Mouse (Mus musculus) liver, embryonic 14.5 days (tissue): ENCODE results near the gene Dlgap1. TPM values are rescaled to one million over a fixed set of nuclear protein-coding genes. Genes with fewer than 3 reads are reported as not detected.

Source experiments
- ATAC-seq: fragments of 200-750 bp; cut with Nextera tagmentation; 2 replicates; pipeline ENCODE4 v1.8.0; 2017; ENCODE audit warnings: moderate number of reproducible peaks, mild to moderate bottlenecking, moderate library complexity; ENCODE audit not compliant: insufficient read depth
- DNase-seq, 3 experiments: peaks; one replicate each; pipeline ENCODE4 v3.0.0-alpha.2; 2012 to 2013; ENCODE audit warnings: low read depth in 3 of 3, low spot score in 3 of 3
- H3K27ac ChIP-seq: fragments of 300-500 bp; sonication (generic); 2 replicates; pipeline ENCODE4 v1.5.1; 2014; ENCODE audit warnings: moderate library complexity, mild to moderate bottlenecking, control low read depth, inconsistent platforms
- H3K27me3 ChIP-seq: fragments of 300-500 bp; sonication (generic); 2 replicates; pipeline ENCODE4 v1.6.1; 2014; ENCODE audit warnings: mild to moderate bottlenecking, low read length, moderate library complexity; ENCODE audit not compliant: control insufficient read depth, insufficient read depth
- H3K36me3 ChIP-seq: fragments of 300-500 bp; sonication (generic); replicated peaks from 2 replicates; pipeline ENCODE4 v1.6.1; 2014; ENCODE audit warnings: low read depth; ENCODE audit not compliant: control insufficient read depth, insufficient read depth
- H3K4me1 ChIP-seq, 2 experiments: fragments of 200-500 bp in 1 of 2; fragments of 300-500 bp in 1 of 2; sonication (generic) in 1 of 2; replicated peaks; 2 replicates each; pipeline ENCODE4 v1.6.1; 2012 to 2014; ENCODE audit warnings: antibody characterized with exemption in 1 of 2, inconsistent platforms in 1 of 2, low read length in 1 of 2; ENCODE audit not compliant: control insufficient read depth in 2 of 2, insufficient read depth in 2 of 2
- H3K4me2 ChIP-seq: fragments of 300-500 bp; sonication (generic); 2 replicates; pipeline ENCODE4 v1.6.1; 2014; ENCODE audit warnings: low read depth, mild to moderate bottlenecking, control low read depth, moderate library complexity
- H3K4me3 ChIP-seq, 2 experiments: fragments of 200-500 bp in 1 of 2; fragments of 300-500 bp in 1 of 2; sonication (generic) in 1 of 2; 2 replicates each; pipeline ENCODE4 v1.5.1; 2012 to 2014; ENCODE audit warnings: low read depth in 2 of 2, low read length in 2 of 2, mild to moderate bottlenecking in 2 of 2, control low read depth in 1 of 2, inconsistent platforms in 1 of 2, moderate library complexity in 1 of 2; ENCODE audit not compliant: insufficient read depth in 1 of 2
- H3K9ac ChIP-seq: fragments of 300-500 bp; sonication (generic); replicated peaks from 2 replicates; pipeline ENCODE4 v1.6.1; 2014; ENCODE audit warnings: mild to moderate bottlenecking, control low read depth, moderate library complexity
- H3K9me3 ChIP-seq: fragments of 300-500 bp; sonication (generic); 2 replicates; pipeline ENCODE4 v1.6.1; 2016; ENCODE audit warnings: low read length, mixed read lengths; ENCODE audit not compliant: control insufficient read depth
- CTCF ChIP-seq: IDR thresholded peaks from 2 replicates; pipeline ENCODE4 v1.5.1; 2016; ENCODE audit warnings: antibody characterized with exemption, low read depth, control low read depth
- EP300 ChIP-seq: IDR thresholded peaks from 2 replicates; pipeline ENCODE4 v1.6.1; 2016; ENCODE audit warnings: antibody characterized with exemption, low read depth
- WGBS: fragments of 180-500 bp; shearing (Covaris S2); extraction: QIAGEN DNeasy Blood & Tissue Kit; methylation state at CpG from one replicate; pipeline ENCODE4 v1.1.7; 2014; ENCODE audit not compliant: insufficient replicate concordance; 5-methylcytosine and 5-hydroxymethylcytosine counted together
- polyA plus RNA-seq, 2 experiments: library from polyadenylated mRNA; depleted of rRNA in 1 of 2; stranded (reverse) in 1 of 2; unstranded in 1 of 2; fragments of >200 nt; fragmentation: Nextera tagmentation in 1 of 2; extraction: Ambion mirVana in 1 of 2; gene quantifications; 2 replicates each; pipeline versions ENCODE4 v1.2.1 to v1.2.3; 2012 to 2014

The Dlgap1 gene
- polyA plus RNA-seq, 2 experiments = 0.01 TPM; not detected in 1

GRCm38 (mm10) chr17:70765337-70765736, 796.5 kb downstream of the Dlgap1 start:
- DNase-seq (no peak), ATAC-seq (no peak)
- Histone ChIP-seq H3K9ac (no peak overlapping the region), H3K4me3 (no peak overlapping the region), H3K9me3 (no peaks in the 10 kb centered on the region), H3K27ac (no peak overlapping the region), H3K4me2 (no peak overlapping the region), H3K27me3 (no peaks in the 10 kb centered on the region), H3K36me3 (no peaks in the 10 kb centered on the region), H3K4me1 (no peaks in the 10 kb centered on the region)
- WGBS = 84% methylated on average over 9 of the region's 9 CpGs
- TF ChIP-seq EP300 (no peak), CTCF (no peak)

- 56% methylated on average over 18 of the region's 18 CpGs for WGBS
- Histone ChIP-seq H3K4me2 (no peak overlapping the region), H3K27ac (no peak overlapping the region), H3K9me3 (no peaks in the 10 kb centered on the region), H3K36me3 (no peaks in the 10 kb centered on the region), H3K27me3 (no peaks in the 10 kb centered on the region), H3K4me1 (no peaks in the 10 kb centered on the region), H3K9ac (no peak overlapping the region), H3K4me3 (no peak overlapping the region)
- ATAC-seq (no peak), DNase-seq (no peak)
- TF ChIP-seq EP300 = no peak
- no peak for TF ChIP-seq CTCF
These were observed 797.1 kb downstream of the Dlgap1 start for GRCm38 (mm10) chr17:70765976-70766375.

GRCm38 (mm10) chr17:70772120-70772899, 803.4 kb downstream of the Dlgap1 start:
- ATAC-seq (no peak), DNase-seq (no peak)
- Histone ChIP-seq H3K9ac (no peak overlapping the region), H3K36me3 (no peaks in the 10 kb centered on the region), H3K4me1 (no peaks in the 10 kb centered on the region), H3K4me2 (no peak overlapping the region), H3K27me3 (no peaks in the 10 kb centered on the region), H3K27ac (no peak overlapping the region), H3K4me3 (no peak overlapping the region), H3K9me3 (no peaks in the 10 kb centered on the region)
- TF ChIP-seq EP300 (no peak), CTCF (no peak)
- 18% methylated on average over 10 of the region's 10 CpGs for WGBS

GRCm38 (mm10) chr17:70779770-70780169, 810.9 kb downstream of the Dlgap1 start:
- ATAC-seq (no peak), DNase-seq (no peak)
- Histone ChIP-seq H3K27ac (no peak overlapping the region), H3K27me3 (no peaks in the 10 kb centered on the region), H3K4me3 (no peak overlapping the region), H3K9me3 (no peaks in the 10 kb centered on the region), H3K4me1 (no peaks in the 10 kb centered on the region), H3K4me2 (no peak overlapping the region), H3K9ac (no peak overlapping the region), H3K36me3 (no peaks in the 10 kb centered on the region)
- TF ChIP-seq CTCF (no peak), EP300 (no peak)
- WGBS = 41% methylated on average over 7 of the region's 7 CpGs

- H3K4me1 ChIP-seq = no peaks in the 10 kb centered on the region
- H3K36me3 ChIP-seq = no peaks in the 10 kb centered on the region
- H3K4me2 ChIP-seq = no peak overlapping the region
- H3K27me3 ChIP-seq = no peaks in the 10 kb centered on the region
- ATAC-seq (no peak), DNase-seq (no peak)
- H3K9ac ChIP-seq = no peak overlapping the region
- no peak for TF ChIP-seq EP300
- no peak for TF ChIP-seq CTCF
- no peak overlapping the region for H3K27ac ChIP-seq
- no peaks in the 10 kb centered on the region for H3K9me3 ChIP-seq
- 48% methylated on average over 18 of the region's 18 CpGs for WGBS
- no peak overlapping the region for H3K4me3 ChIP-seq
These were observed 812.1 kb downstream of the Dlgap1 start for GRCm38 (mm10) chr17:70780726-70781689.
